8 mouse cellular contexts compared by ENCODE assay signal in the genomic region with DNA sequence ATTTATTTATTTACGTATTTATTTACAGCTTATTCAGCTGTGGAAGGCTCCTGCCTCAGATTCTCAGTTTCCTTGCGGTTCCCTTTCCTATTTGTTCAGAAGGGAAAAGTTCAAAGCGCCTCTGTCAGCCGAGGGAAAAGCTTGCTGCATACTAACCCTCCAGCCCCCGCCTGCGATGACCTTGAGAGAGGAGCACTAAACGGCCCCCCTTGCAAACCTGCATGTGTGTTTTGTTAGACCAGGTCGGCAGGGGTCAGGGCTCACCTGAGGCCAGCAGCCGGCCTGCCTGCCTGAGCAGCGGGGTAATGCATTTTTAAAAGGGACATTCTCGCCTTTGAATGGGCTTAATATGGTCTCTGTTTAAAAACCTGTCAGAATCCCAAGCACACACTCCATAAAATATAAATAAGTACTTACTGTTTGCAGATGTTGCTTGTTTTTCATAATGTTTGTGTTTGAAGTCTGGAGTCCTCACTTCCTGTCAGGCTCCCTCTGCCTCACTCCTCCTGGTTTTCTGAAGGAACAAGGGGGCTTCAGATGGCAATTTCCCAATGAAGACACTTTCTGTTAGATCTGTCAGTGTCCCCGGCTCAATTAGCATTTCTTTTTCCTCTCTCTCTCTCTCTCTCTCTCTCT.
DNase-seq lines count a peak whose midpoint lies in the region; ATAC-seq and TF ChIP-seq lines count a peak whose summit lies in the region.

No protein-coding gene starts in this region.

- H3K4me1 ChIP-seq in heart, embryonic 12.5 days (replicated peaks), result peaks cover 66% of the 10 kb centered on the region
- H3K4me1 ChIP-seq in hindbrain, embryonic 13.5 days (replicated peaks), result peaks cover 69% of the 10 kb centered on the region
- peaks cover 6% of the 10 kb centered on the region; the same call in 1 of the 2 replicates for H3K4me1 ChIP-seq in limb, embryonic 14.5 days (ENCODE audit: control insufficient read depth, insufficient read depth, low read length)
- H3K4me1 ChIP-seq in neural tube, embryonic 12.5 days, result peaks cover 35% of the 10 kb centered on the region

- H3K4me2 ChIP-seq in heart, embryonic 12.5 days, result peak overlapping the region; percentile 75
- peak overlapping the region; percentile 58 for H3K4me2 ChIP-seq in hindbrain, embryonic 13.5 days
- H3K4me2 ChIP-seq in limb, embryonic 14.5 days (replicated peaks; ENCODE audit: low read depth, low read length, severe bottlenecking), result peak overlapping the region; percentile 34
- H3K4me2 ChIP-seq in neural tube, embryonic 12.5 days (replicated peaks), result peak overlapping the region; percentile 62

- DNase-seq in heart, adult 8-10 months (ENCODE audit: low spot score), result no peak
- no peak for DNase-seq in limb, embryonic 14.5 days (ENCODE audit: low spot score)
- no peak for DNase-seq in layer of hippocampus, postnatal 25 days (ENCODE audit: extremely low spot score in 1 of 2, low spot score in 1 of 2)
- no peak for DNase-seq in layer of hippocampus, postnatal 10 days (ENCODE audit: low spot score in 2 of 2)
- no peak for DNase-seq in spleen, postnatal 36 days (ENCODE audit: low spot score in 2 of 2)

- peak overlapping the region; percentile 35 for H3K4me3 ChIP-seq in heart, embryonic 12.5 days
- H3K4me3 ChIP-seq in hindbrain, embryonic 13.5 days, result peak overlapping the region; percentile 30
- peak overlapping the region; percentile 18 for H3K4me3 ChIP-seq in limb, embryonic 14.5 days (replicated peaks; ENCODE audit: low read length)
- H3K4me3 ChIP-seq in neural tube, embryonic 12.5 days, result no peak overlapping the region

- H3K9ac ChIP-seq in heart, embryonic 12.5 days, result peak overlapping the region; percentile 42
- H3K9ac ChIP-seq in hindbrain, embryonic 13.5 days, result peak overlapping the region; percentile 66
- 0 out of 2 replicates have a peak overlapping the region, but pooled peaks have one; percentile 4 for H3K9ac ChIP-seq in limb, embryonic 14.5 days (ENCODE audit: low read depth, low read length, severe bottlenecking)
- peak overlapping the region; percentile 43; the same call in 1 of the 2 replicates for H3K9ac ChIP-seq in neural tube, embryonic 12.5 days

- WGBS in heart, embryonic 12.5 days, result 11% methylated on average over 12 of the region's 12 CpGs
- 10% methylated on average over 12 of the region's 12 CpGs for WGBS in hindbrain, embryonic 13.5 days
- 5% methylated on average over 12 of the region's 12 CpGs for WGBS in limb, embryonic 14.5 days
- WGBS in neural tube, embryonic 12.5 days, result 8% methylated on average over 12 of the region's 12 CpGs

- TF ChIP-seq POLR2A in limb, embryonic 14.5 days (IDR thresholded peaks at IDR 0.05; ENCODE audit: borderline replicate concordance, extremely low read depth, insufficient read depth, insufficient read length), result no peak

- peak overlapping the region; percentile 76; the same call in 1 of the 2 replicates for H3K27ac ChIP-seq in heart, embryonic 12.5 days (ENCODE audit: poor library complexity, severe bottlenecking)
- H3K27ac ChIP-seq in hindbrain, embryonic 13.5 days, result peak overlapping the region; percentile 40; the same call in 1 of the 2 replicates
- H3K27ac ChIP-seq in limb, embryonic 14.5 days (replicated peaks; ENCODE audit: low read depth, low read length), result no peak overlapping the region
- no peak overlapping the region for H3K27ac ChIP-seq in neural tube, embryonic 12.5 days

- no peaks in the 10 kb centered on the region for H3K9me3 ChIP-seq in heart, embryonic 12.5 days (replicated peaks)
- no peaks in the 10 kb centered on the region for H3K9me3 ChIP-seq in hindbrain, embryonic 13.5 days
- no peaks in the 10 kb centered on the region for H3K9me3 ChIP-seq in limb, embryonic 14.5 days (ENCODE audit: control insufficient read depth, low read length)
- no peaks in the 10 kb centered on the region for H3K9me3 ChIP-seq in neural tube, embryonic 12.5 days

- no peaks in the 10 kb centered on the region for H3K36me3 ChIP-seq in heart, embryonic 12.5 days
- no peaks in the 10 kb centered on the region for H3K36me3 ChIP-seq in hindbrain, embryonic 13.5 days
- H3K36me3 ChIP-seq in limb, embryonic 14.5 days (ENCODE audit: control insufficient read depth, insufficient read depth, low read length), result no peaks in the 10 kb centered on the region
- no peaks in the 10 kb centered on the region for H3K36me3 ChIP-seq in neural tube, embryonic 12.5 days

- ATAC-seq in heart, embryonic 12.5 days (ENCODE audit: insufficient number of reproducible peaks, low FRiP score), result no peak
- no peak for ATAC-seq in hindbrain, embryonic 13.5 days (ENCODE audit: low FRiP score)
- ATAC-seq in limb, embryonic 14.5 days (ENCODE audit: low FRiP score, low read depth), result no peak
- ATAC-seq in neural tube, embryonic 12.5 days (ENCODE audit: low FRiP score, low read depth), result no peak

- H3K27me3 ChIP-seq in heart, embryonic 12.5 days (replicated peaks), result no peaks in the 10 kb centered on the region
- H3K27me3 ChIP-seq in hindbrain, embryonic 13.5 days, result peaks cover 17% of the 10 kb centered on the region
- H3K27me3 ChIP-seq in limb, embryonic 14.5 days (ENCODE audit: control insufficient read depth, insufficient read depth, low read length), result peaks cover 74% of the 10 kb centered on the region
- H3K27me3 ChIP-seq in neural tube, embryonic 12.5 days (replicated peaks), result 0 out of 2 replicates have a peak, but pooled peaks cover 6% of the 10 kb centered on the region

Comparison
In these comparisons a context has a peak if more than half of its experiments do, and no peak if none do; other contexts are left out.
1. H3K27ac ChIP-seq: peak in heart, embryonic 12.5 days (single experiment) and hindbrain, embryonic 13.5 days (single experiment); none in limb, embryonic 14.5 days (single experiment) and neural tube, embryonic 12.5 days (single experiment).
2. H3K9ac ChIP-seq: peak in every context shown above with its lines; median percentile 66 in hindbrain, embryonic 13.5 days; 43 in neural tube, embryonic 12.5 days; 42 in heart, embryonic 12.5 days; 4 in limb, embryonic 14.5 days.
3. Peak in every context shown above with its lines, with median percentiles within 50 percentile points of each other: H3K4me2 ChIP-seq.